Mouse (Mus musculus) kidney, postnatal 0 days (tissue): ENCODE measurements around the gene Samd14. TPM values are rescaled to one million over a fixed set of nuclear protein-coding genes. Genes with fewer than 3 reads are reported as not detected.

ENCODE experiments used
- ATAC-seq: fragments of 200-750 bp; cut with Nextera tagmentation; replicated peaks from 2 replicates; pipeline ENCODE4 v1.8.0; 2017; ENCODE audit warnings: low read depth, moderate number of reproducible peaks, moderate TSS enrichment, moderate library complexity; ENCODE audit not compliant: low FRiP score
- DNase-seq: peaks from one replicate; pipeline ENCODE4 v3.0.0-alpha.2; 2016; ENCODE audit warnings: low spot score
- H3K27ac ChIP-seq: fragments of 300-500 bp; sonication (generic); 2 replicates; pipeline ENCODE4 v1.5.1; 2014; ENCODE audit warnings: mild to moderate bottlenecking
- H3K27me3 ChIP-seq: fragments of 300-500 bp; sonication (generic); 2 replicates; pipeline ENCODE4 v1.6.1; 2014; ENCODE audit warnings: low read length, mixed read lengths; ENCODE audit not compliant: insufficient read depth
- H3K36me3 ChIP-seq: fragments of 300-500 bp; sonication (generic); 2 replicates; pipeline ENCODE4 v1.6.1; 2014; ENCODE audit warnings: low read length, mixed read lengths; ENCODE audit not compliant: insufficient read depth
- H3K4me1 ChIP-seq: fragments of 300-500 bp; sonication (generic); replicated peaks from 2 replicates; pipeline ENCODE4 v1.6.1; 2014; ENCODE audit warnings: antibody characterized with exemption, low read length, mixed read lengths; ENCODE audit not compliant: insufficient read depth
- H3K4me2 ChIP-seq: fragments of 300-500 bp; sonication (generic); 2 replicates; pipeline ENCODE4 v1.6.1; 2014; ENCODE audit warnings: mild to moderate bottlenecking, low read length, moderate library complexity, mixed read lengths
- H3K4me3 ChIP-seq: fragments of 300-500 bp; sonication (generic); replicated peaks from 2 replicates; pipeline ENCODE4 v1.5.1; 2014; ENCODE audit warnings: low read depth, low read length
- H3K9ac ChIP-seq: fragments of 300-500 bp; sonication (generic); 2 replicates; pipeline ENCODE4 v1.6.1; 2014; ENCODE audit warnings: low read depth, low read length
- H3K9me3 ChIP-seq: fragments of 300-500 bp; sonication (generic); replicated peaks from 2 replicates; pipeline ENCODE4 v1.6.1; 2016; ENCODE audit warnings: low read length, inconsistent platforms, mixed read lengths
- CTCF ChIP-seq: IDR thresholded peaks from 2 replicates; pipeline ENCODE4 v1.5.1; 2016; ENCODE audit warnings: antibody characterized with exemption, low read depth, mild to moderate bottlenecking, moderate library complexity
- WGBS: fragments of 180-500 bp; shearing (Covaris S2); extraction: QIAGEN DNeasy Blood & Tissue Kit; methylation state at CpG from one replicate; pipeline ENCODE4 v1.1.7; 2014; 5-methylcytosine and 5-hydroxymethylcytosine counted together
- polyA plus RNA-seq: library from polyadenylated mRNA; unstranded; fragments of >200 nt; fragmentation: Nextera tagmentation; extraction: Ambion mirVana; gene quantifications from 2 replicates; pipeline ENCODE4 v1.2.1, GENCODE M21; 2015

Samd14 gene
- polyA plus RNA-seq, 1 experiment from 2014 or later = 13.1 TPM

GRCm38 (mm10) chr11:95040491-95041138, 30.9 kb downstream of the Samd14 start:
- no peak for TF ChIP-seq CTCF
- peak; percentile 79 for DNase-seq
- WGBS = under 1% methylated on average over 20 of the region's 20 CpGs

GRCm38 (mm10) chr11:95041139-95041609, 31.5 kb downstream of the Samd14 start, which contains the start of gene Pdk2:
TSS of gene Pdk2 (minus strand) at chr11:95041354.
- no peak for TF ChIP-seq CTCF
- H3K36me3 ChIP-seq = no peaks in the 10 kb centered on the region
- no peaks in the 10 kb centered on the region for H3K27me3 ChIP-seq
- H3K4me2 ChIP-seq = peak within 1 kb of the TSS; percentile 82
- no peaks in the 10 kb centered on the region for H3K9me3 ChIP-seq
- peak within 1 kb of the TSS; percentile 68 for H3K4me3 ChIP-seq
- peaks cover 13% of the 10 kb centered on the region; the same call in 1 of the 2 replicates for H3K4me1 ChIP-seq
- H3K27ac ChIP-seq = peak within 1 kb of the TSS; percentile 90
- DNase-seq (peak; percentile 99), ATAC-seq (peak; percentile 93)
- peak within 1 kb of the TSS; percentile 80 for H3K9ac ChIP-seq
- WGBS = under 1% methylated on average over 41 of the region's 41 CpGs

More at GRCm38 (mm10) chr11:95040491-95041138, 30.9 kb downstream of the Samd14 start:
- Histone ChIP-seq H3K9ac (peak overlapping the region; percentile 80), H3K9me3 (no peaks in the 10 kb centered on the region), H3K4me2 (peak overlapping the region; percentile 82), H3K27ac (peak overlapping the region; percentile 90), H3K36me3 (peaks cover 3% of the 10 kb centered on the region; the same call in 1 of the 2 replicates), H3K4me1 (peaks cover 13% of the 10 kb centered on the region; the same call in 1 of the 2 replicates), H3K4me3 (peak overlapping the region; percentile 68), H3K27me3 (no peaks in the 10 kb centered on the region)
- ATAC-seq = peak; percentile 66

- peak overlapping the region; percentile 82 for H3K4me2 ChIP-seq
- peak; percentile 83 for TF ChIP-seq CTCF
- no peaks in the 10 kb centered on the region for H3K9me3 ChIP-seq
- H3K4me3 ChIP-seq = peak overlapping the region; percentile 68
- ATAC-seq (no peak), DNase-seq (peak; percentile 92)
- H3K27ac ChIP-seq = no peak overlapping the region
- peaks cover 13% of the 10 kb centered on the region; the same call in 1 of the 2 replicates for H3K4me1 ChIP-seq
- H3K9ac ChIP-seq = peak overlapping the region; percentile 28; the same call in 1 of the 2 replicates
- no peaks in the 10 kb centered on the region for H3K36me3 ChIP-seq
- no peaks in the 10 kb centered on the region for H3K27me3 ChIP-seq
- WGBS = 1% methylated on average over 11 of the region's 11 CpGs
These were observed 32.4 kb downstream of the Samd14 start for GRCm38 (mm10) chr11:95042096-95042495.

GRCm38 (mm10) chr11:95043060-95043459, 33.4 kb downstream of the Samd14 start:
- H3K36me3 ChIP-seq = no peaks in the 10 kb centered on the region
- 88% methylated on average over 4 of the region's 4 CpGs for WGBS
- H3K4me1 ChIP-seq = peaks cover 13% of the 10 kb centered on the region; the same call in 1 of the 2 replicates
- TF ChIP-seq CTCF = no peak
- no peaks in the 10 kb centered on the region for H3K27me3 ChIP-seq
- no peak overlapping the region for H3K9ac ChIP-seq
- H3K9me3 ChIP-seq = no peaks in the 10 kb centered on the region
- H3K4me2 ChIP-seq = no peak overlapping the region
- no peak overlapping the region for H3K27ac ChIP-seq
- no peak overlapping the region for H3K4me3 ChIP-seq
- ATAC-seq (no peak), DNase-seq (no peak)

- DNase-seq (no peak), ATAC-seq (no peak)
- H3K9me3 ChIP-seq = no peaks in the 10 kb centered on the region
- H3K36me3 ChIP-seq = no peaks in the 10 kb centered on the region
- H3K4me3 ChIP-seq = no peak overlapping the region
- H3K27ac ChIP-seq = no peak overlapping the region
- no peak overlapping the region for H3K9ac ChIP-seq
- no peak for TF ChIP-seq CTCF
- WGBS = 52% methylated on average over 7 of the region's 7 CpGs
- no peaks in the 10 kb centered on the region for H3K27me3 ChIP-seq
- no peak overlapping the region for H3K4me2 ChIP-seq
- peaks cover 13% of the 10 kb centered on the region; the same call in 1 of the 2 replicates for H3K4me1 ChIP-seq
These were observed 33.9 kb downstream of the Samd14 start for GRCm38 (mm10) chr11:95043608-95044007.

- Histone ChIP-seq H3K9ac (no peak overlapping the region), H3K27me3 (no peaks in the 10 kb centered on the region), H3K9me3 (no peaks in the 10 kb centered on the region), H3K27ac (no peak overlapping the region), H3K36me3 (no peaks in the 10 kb centered on the region), H3K4me2 (no peak overlapping the region), H3K4me1 (peaks cover 10% of the 10 kb centered on the region; the same call in 1 of the 2 replicates), H3K4me3 (no peak overlapping the region)
- ATAC-seq (no peak), DNase-seq (no peak)
- 49% methylated on average over 13 of the region's 13 CpGs for WGBS
- no peak for TF ChIP-seq CTCF
These were observed 34.6 kb downstream of the Samd14 start for GRCm38 (mm10) chr11:95044185-95044870.
